Mouse (Mus musculus): ENCODE results near the gene Bcl7b. TPM values are rescaled to one million over a fixed set of nuclear protein-coding genes. Genes with fewer than 3 reads are reported as not detected.

The Bcl7b gene
- total RNA-seq, 1 experiment: 17.5 TPM

DNA sequence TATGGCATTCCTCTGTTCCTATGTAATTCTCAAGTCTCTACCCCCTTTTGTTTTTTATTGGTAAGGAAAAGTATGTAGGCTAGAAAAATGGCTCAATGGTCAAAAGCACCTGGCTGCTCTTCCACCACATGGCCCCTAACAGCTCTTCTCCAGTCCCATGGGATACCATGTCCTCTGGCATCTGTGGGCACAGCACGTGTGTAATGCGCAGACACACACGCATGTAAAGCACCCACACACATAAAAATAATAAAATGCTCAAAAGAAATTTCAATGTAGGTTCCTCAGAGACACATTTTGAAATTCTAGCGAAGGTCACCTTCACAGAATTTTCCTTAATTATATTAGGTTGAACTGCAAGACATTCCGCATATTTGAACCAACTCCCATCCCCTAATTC is 1.4 kb downstream of the Bcl7b start:
- DNase-seq (ENCODE audit: low read depth, low spot score): no peak
- Histone ChIP-seq H3K27ac (ENCODE audit: insufficient read depth, low read depth, low read length, poor library complexity, severe bottlenecking) (no peak overlapping the region; the same call in 1 of the 2 replicates), H3K9me3 (ENCODE audit: control insufficient read depth, insufficient read depth, low read depth, low read length) (no peaks in the 10 kb centered on the region), H3K4me3 (ENCODE audit: insufficient read depth in 1 of 2, low read depth in 1 of 2, low read length in 2 of 2, poor library complexity in 1 of 2, severe bottlenecking in 1 of 2) (peak overlapping the region; percentile 84 to 88), H3K4me1 (ENCODE audit: control insufficient read depth in 2 of 2, insufficient read depth in 2 of 2, low read length in 2 of 2, poor library complexity in 1 of 2) (peaks cover 3 to 12% of the 10 kb centered on the region in 2 experiments; a peak in 3 of 4 replicates), H3K36me3 (ENCODE audit: control insufficient read depth, insufficient read depth, low read length, poor library complexity, severe bottlenecking) (peaks cover 5% of the 10 kb centered on the region; the same call in 1 of the 2 replicates), H3K9ac (ENCODE audit: insufficient read depth, low read depth, low read length, poor library complexity, severe bottlenecking) (peak overlapping the region; percentile 87; the same call in 1 of the 2 replicates)
- no peak for TF ChIP-seq MAFK (IDR thresholded peaks at IDR 0.05; ENCODE audit: insufficient read depth, low read depth, low read length)
- no peak for TF ChIP-seq ZNF384 (IDR thresholded peaks at IDR 0.05; ENCODE audit: low read depth, low read length)
- TF ChIP-seq CHD2 (IDR thresholded peaks at IDR 0.05; ENCODE audit: low read depth, low read length): no peak
- TF ChIP-seq ZC3H11A (IDR thresholded peaks at IDR 0.05; ENCODE audit: borderline replicate concordance, low read depth, low read length): no peak
- in situ Hi-C loops (cut with MboI; ENCODE audit: low sequenced_read_pairs in 2 of 2, unreplicated experiment in 2 of 2): no loop called here

DNA sequence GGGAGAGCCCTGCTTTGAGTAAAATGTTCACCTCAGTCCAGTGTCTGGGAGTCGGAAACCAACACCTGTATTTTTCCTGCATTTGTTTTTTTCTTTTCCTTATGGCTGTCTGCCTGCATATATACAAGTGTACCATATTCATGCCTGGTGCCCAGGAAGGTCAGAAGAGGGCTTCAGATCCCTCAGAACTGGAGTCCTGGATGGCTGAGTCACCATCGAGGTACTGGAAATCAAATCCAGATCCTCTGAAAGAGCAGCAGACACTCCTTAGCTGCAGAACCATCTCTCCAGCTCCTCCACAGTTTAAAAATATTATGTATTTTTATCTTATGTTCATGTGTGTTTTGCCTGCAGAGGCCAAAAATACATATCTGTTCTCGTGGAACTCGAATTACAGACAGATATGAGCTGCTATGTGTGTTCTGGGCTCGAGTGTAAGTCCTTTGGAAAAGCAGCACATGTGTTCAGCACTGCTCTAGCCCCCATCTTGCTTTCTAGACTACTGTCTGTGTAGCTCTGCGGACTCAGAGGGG is 3.7 kb downstream of the Bcl7b start:
- Histone ChIP-seq H3K36me3 (ENCODE audit: control insufficient read depth, insufficient read depth, low read length, poor library complexity, severe bottlenecking) (peaks cover 9% of the 10 kb centered on the region), H3K4me3 (ENCODE audit: insufficient read depth in 1 of 2, low read depth in 1 of 2, low read length in 2 of 2, poor library complexity in 1 of 2, severe bottlenecking in 1 of 2) (no peak overlapping the region), H3K9me3 (ENCODE audit: control insufficient read depth, insufficient read depth, low read depth, low read length) (no peaks in the 10 kb centered on the region), H3K4me1 (ENCODE audit: control insufficient read depth in 2 of 2, insufficient read depth in 2 of 2, low read length in 2 of 2, poor library complexity in 1 of 2) (peaks cover 3 to 22% of the 10 kb centered on the region in 2 experiments; a peak in 3 of 4 replicates), H3K27ac (ENCODE audit: insufficient read depth, low read depth, low read length, poor library complexity, severe bottlenecking) (no peak overlapping the region; the same call in 1 of the 2 replicates), H3K9ac (ENCODE audit: insufficient read depth, low read depth, low read length, poor library complexity, severe bottlenecking) (no peak overlapping the region)
- no peak for TF ChIP-seq CHD2 (IDR thresholded peaks at IDR 0.05; ENCODE audit: low read depth, low read length)
- no peak for TF ChIP-seq HCFC1 (IDR thresholded peaks at IDR 0.05; ENCODE audit: borderline replicate concordance, insufficient read depth, low read length)
- no peak for TF ChIP-seq ZC3H11A (IDR thresholded peaks at IDR 0.05; ENCODE audit: borderline replicate concordance, low read depth, low read length)
- no peak for TF ChIP-seq ZNF384 (IDR thresholded peaks at IDR 0.05; ENCODE audit: low read depth, low read length)
- TF ChIP-seq MAFK (IDR thresholded peaks at IDR 0.05; ENCODE audit: insufficient read depth, low read depth, low read length): no peak
- in situ Hi-C loops (cut with MboI; ENCODE audit: low sequenced_read_pairs in 2 of 2, unreplicated experiment in 2 of 2): no loop called here
- DNase-seq (ENCODE audit: low read depth, low spot score): no peak

DNA sequence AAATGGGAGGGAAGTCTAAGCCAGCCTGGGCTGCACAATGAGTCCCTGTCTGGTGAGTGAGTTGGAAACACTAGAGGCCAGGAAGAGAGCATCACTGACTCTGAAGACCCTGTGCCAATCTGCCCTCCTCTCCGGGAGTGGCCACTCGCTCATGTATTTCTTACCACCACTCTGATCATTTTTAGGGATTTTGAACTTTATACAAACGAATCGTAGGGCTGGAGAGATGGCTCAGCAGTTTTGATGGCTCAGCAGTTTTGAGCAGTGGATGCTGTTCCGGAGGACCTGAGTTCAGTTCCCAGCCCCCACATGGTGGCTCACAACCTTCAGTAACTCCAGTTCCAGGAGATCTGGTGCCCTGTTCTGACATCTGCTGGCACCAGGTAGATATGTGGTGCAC is 4.9 kb downstream of the Bcl7b start:
- no peak for TF ChIP-seq CHD2 (IDR thresholded peaks at IDR 0.05; ENCODE audit: low read depth, low read length)
- TF ChIP-seq MAFK (IDR thresholded peaks at IDR 0.05; ENCODE audit: insufficient read depth, low read depth, low read length): peak; percentile 88
- no peak for TF ChIP-seq ZC3H11A (IDR thresholded peaks at IDR 0.05; ENCODE audit: borderline replicate concordance, low read depth, low read length)
- Histone ChIP-seq H3K36me3 (ENCODE audit: control insufficient read depth, insufficient read depth, low read length, poor library complexity, severe bottlenecking) (peaks cover 13% of the 10 kb centered on the region), H3K4me3 (ENCODE audit: insufficient read depth in 1 of 2, low read depth in 1 of 2, low read length in 2 of 2, poor library complexity in 1 of 2, severe bottlenecking in 1 of 2) (no peak overlapping the region), H3K27ac (ENCODE audit: insufficient read depth, low read depth, low read length, poor library complexity, severe bottlenecking) (no peak overlapping the region), H3K4me1 (ENCODE audit: control insufficient read depth in 2 of 2, insufficient read depth in 2 of 2, low read length in 2 of 2, poor library complexity in 1 of 2) (peaks cover 0 to 22% of the 10 kb centered on the region in 2 experiments; a peak in 3 of 4 replicates), H3K9me3 (ENCODE audit: control insufficient read depth, insufficient read depth, low read depth, low read length) (no peaks in the 10 kb centered on the region), H3K9ac (ENCODE audit: insufficient read depth, low read depth, low read length, poor library complexity, severe bottlenecking) (no peak overlapping the region)
- no peak for DNase-seq (ENCODE audit: low read depth, low spot score)
- in situ Hi-C loops (cut with MboI; ENCODE audit: low sequenced_read_pairs in 2 of 2, unreplicated experiment in 2 of 2): no loop called here

DNA sequence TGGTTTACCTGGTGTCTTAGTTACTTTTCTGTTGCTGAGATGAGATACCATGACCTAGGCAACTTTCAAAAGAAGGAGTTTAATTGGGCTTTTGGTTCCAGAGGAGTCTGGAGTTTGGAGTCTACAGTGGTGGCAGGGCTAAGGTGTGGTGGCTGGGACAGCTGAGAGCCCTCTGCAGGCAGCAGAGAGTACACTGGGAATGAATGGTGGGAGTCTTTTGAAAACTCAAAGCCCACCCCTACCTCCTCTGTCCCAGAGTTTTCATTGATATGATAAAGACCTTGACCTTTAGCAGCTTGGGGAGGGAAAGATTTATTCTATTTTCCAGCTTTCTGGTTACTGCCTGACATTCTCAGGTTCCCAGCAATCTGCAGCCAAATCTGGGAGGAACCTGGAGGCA is 7.0 kb downstream of the Bcl7b start:
- H3K9me3 ChIP-seq (ENCODE audit: control insufficient read depth, insufficient read depth, low read depth, low read length): no peaks in the 10 kb centered on the region
- in situ Hi-C loops (cut with MboI; ENCODE audit: low sequenced_read_pairs in 2 of 2, unreplicated experiment in 2 of 2): no loop called here
- TF ChIP-seq ZC3H11A (IDR thresholded peaks at IDR 0.05; ENCODE audit: borderline replicate concordance, low read depth, low read length) (no peak), ZNF384 (IDR thresholded peaks at IDR 0.05; ENCODE audit: low read depth, low read length) (no peak), MAFK (IDR thresholded peaks at IDR 0.05; ENCODE audit: insufficient read depth, low read depth, low read length) (no peak), HCFC1 (IDR thresholded peaks at IDR 0.05; ENCODE audit: borderline replicate concordance, insufficient read depth, low read length) (no peak), CHD2 (IDR thresholded peaks at IDR 0.05; ENCODE audit: low read depth, low read length) (no peak)
- no peak for DNase-seq (ENCODE audit: low read depth, low spot score)
- peak overlapping the region; percentile 64; the same call in 1 of the 2 replicates for H3K27ac ChIP-seq (ENCODE audit: insufficient read depth, low read depth, low read length, poor library complexity, severe bottlenecking)
- H3K4me1 ChIP-seq (ENCODE audit: control insufficient read depth in 2 of 2, insufficient read depth in 2 of 2, low read length in 2 of 2, poor library complexity in 1 of 2): peaks cover 0 to 22% of the 10 kb centered on the region in 2 experiments; a peak in 2 of 4 replicates
- no peak overlapping the region for H3K4me3 ChIP-seq (ENCODE audit: insufficient read depth in 1 of 2, low read depth in 1 of 2, low read length in 2 of 2, poor library complexity in 1 of 2, severe bottlenecking in 1 of 2)
- H3K9ac ChIP-seq (ENCODE audit: insufficient read depth, low read depth, low read length, poor library complexity, severe bottlenecking): peak overlapping the region; percentile 26; the same call in 1 of the 2 replicates
- peaks cover 26% of the 10 kb centered on the region for H3K36me3 ChIP-seq (ENCODE audit: control insufficient read depth, insufficient read depth, low read length, poor library complexity, severe bottlenecking)

Data from ES-E14 (cell line).